Mouse (Mus musculus): ENCODE measurements around the gene Alpk1. TPM values are rescaled to one million over a fixed set of nuclear protein-coding genes. Genes with fewer than 3 reads are reported as not detected.

The Alpk1 gene
- polyA plus RNA-seq, 1 experiment from 2014 or later: 0.61 TPM

DNA sequence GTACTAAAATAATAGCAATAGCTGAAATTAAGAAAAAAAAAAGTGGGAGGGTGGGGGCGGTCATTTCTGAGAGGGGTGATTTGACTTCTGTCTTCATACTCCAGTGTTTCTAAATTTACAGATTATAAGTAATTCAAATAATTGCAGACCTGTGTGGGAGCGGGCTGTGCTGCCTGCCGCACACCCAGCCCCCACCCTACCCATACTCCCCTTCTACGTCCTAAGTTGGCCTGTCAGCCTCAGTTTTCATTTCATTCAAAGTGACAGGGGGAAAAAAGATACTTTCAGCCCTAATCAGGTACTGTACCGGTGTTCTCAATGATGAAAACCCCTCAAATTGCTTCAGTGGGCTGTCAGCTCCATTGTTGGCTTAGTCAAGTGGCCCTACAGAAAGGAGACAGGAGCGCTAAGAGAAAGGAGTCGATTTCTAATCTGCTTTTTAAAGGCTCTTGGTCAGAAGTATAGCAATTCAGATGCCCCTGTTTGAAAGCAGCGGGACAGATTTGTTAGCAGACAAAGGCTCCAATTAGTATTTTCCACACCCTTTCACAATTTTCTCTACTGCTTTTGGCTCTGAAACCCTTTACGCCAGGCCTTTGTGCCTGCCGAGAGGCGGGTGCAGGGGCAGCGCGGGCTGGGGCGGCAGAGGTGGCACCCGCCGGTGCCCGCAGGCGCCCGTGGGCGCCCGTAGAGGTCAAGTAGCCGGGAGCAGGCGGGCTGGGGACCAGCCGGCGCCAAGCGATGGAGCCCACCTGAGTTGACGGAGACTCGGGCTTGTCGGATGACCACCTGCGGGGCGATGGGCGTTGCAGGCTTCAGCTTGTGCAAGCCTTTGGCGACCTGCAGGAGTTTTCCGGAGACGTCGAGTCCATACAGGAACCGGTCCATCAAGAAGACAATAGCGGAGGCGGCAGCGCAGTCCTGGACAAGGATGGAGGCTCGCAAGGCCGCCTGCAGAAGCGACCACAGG, 85.2 kb downstream of the Alpk1 start:
- no peak overlapping the region for H3K27ac ChIP-seq
- no peaks in the 10 kb centered on the region for H3K9me3 ChIP-seq (replicated peaks; ENCODE audit: low read length)
- DNase-seq (ENCODE audit: low spot score) (no peak), ATAC-seq (replicated peaks; ENCODE audit: low FRiP score, low read depth) (no peak)
- TF ChIP-seq CTCF (IDR thresholded peaks at IDR 0.05; ENCODE audit: low read depth): no peak
- H3K36me3 ChIP-seq (ENCODE audit: insufficient read depth, low read length): no peaks in the 10 kb centered on the region
- peak overlapping the region; percentile 26 for H3K4me3 ChIP-seq (replicated peaks; ENCODE audit: low read depth, low read length)
- 0 out of 2 replicates have a peak, but pooled peaks cover 3% of the 10 kb centered on the region for H3K4me1 ChIP-seq (replicated peaks; ENCODE audit: insufficient read depth, low read length)
- H3K27me3 ChIP-seq (ENCODE audit: insufficient read depth, low read length): peaks cover 7% of the 10 kb centered on the region; the same call in 1 of the 2 replicates
- WGBS: 12% methylated on average over 43 of the region's 43 CpGs
- H3K4me2 ChIP-seq (ENCODE audit: low read length): peak overlapping the region; percentile 53
- 0 out of 2 replicates have a peak overlapping the region, but pooled peaks have one; percentile 37 for H3K9ac ChIP-seq (ENCODE audit: low read depth, low read length)

DNA sequence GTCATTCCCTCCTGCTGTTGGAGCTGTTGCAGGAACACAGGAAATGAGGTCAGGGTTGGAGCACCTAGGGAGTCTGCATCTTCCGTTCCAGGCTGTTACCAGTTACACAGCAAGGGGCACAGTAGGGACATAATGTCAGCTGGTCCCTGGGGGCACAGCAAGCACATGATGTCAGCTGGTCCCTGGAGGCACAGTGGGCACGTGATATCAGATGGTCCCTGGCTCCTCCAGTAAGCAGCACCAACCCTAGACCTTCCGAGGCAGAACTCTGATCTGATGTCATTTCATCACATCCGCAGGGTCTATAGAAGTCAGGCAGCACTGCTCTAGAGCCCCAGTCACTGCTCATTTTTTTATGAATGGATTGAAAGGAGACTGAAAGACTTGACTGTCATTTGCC, 89.1 kb downstream of the Alpk1 start:
- Histone ChIP-seq H3K9me3 (replicated peaks; ENCODE audit: low read length) (no peaks in the 10 kb centered on the region), H3K36me3 (ENCODE audit: insufficient read depth, low read length) (no peaks in the 10 kb centered on the region), H3K27me3 (ENCODE audit: insufficient read depth, low read length) (peaks cover 7% of the 10 kb centered on the region; the same call in 1 of the 2 replicates), H3K27ac (no peak overlapping the region), H3K9ac (ENCODE audit: low read depth, low read length) (no peak overlapping the region), H3K4me3 (replicated peaks; ENCODE audit: low read depth, low read length) (no peak overlapping the region), H3K4me2 (ENCODE audit: low read length) (no peak overlapping the region), H3K4me1 (replicated peaks; ENCODE audit: insufficient read depth, low read length) (0 out of 2 replicates have a peak, but pooled peaks cover 3% of the 10 kb centered on the region)
- no peak for TF ChIP-seq CTCF (IDR thresholded peaks at IDR 0.05; ENCODE audit: low read depth)
- ATAC-seq (replicated peaks; ENCODE audit: low FRiP score, low read depth): no peak
- WGBS: 65% methylated on average over 4 of the region's 4 CpGs
- no peak for DNase-seq (ENCODE audit: low spot score)

DNA sequence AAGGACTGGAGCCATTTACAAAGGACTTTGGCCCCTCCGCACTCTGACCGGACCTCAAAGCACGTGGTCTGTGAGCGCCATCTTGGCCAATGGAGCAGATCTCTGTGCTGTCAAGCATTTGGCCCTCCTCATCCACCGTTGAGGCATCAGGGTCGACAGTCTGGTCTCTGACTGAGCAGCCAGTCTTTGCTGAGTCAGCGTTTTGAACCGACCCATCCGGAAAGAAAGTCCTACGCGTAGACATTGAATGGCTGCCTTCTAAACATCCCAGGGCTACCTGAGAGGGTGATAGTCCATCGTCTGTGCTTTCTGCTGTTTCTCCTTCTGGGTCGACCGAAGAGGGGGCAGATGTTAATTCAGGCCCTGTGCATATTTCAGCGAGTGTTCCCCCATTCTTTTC, 100.6 kb downstream of the Alpk1 start:
- ATAC-seq (replicated peaks; ENCODE audit: low FRiP score, low read depth) (no peak), DNase-seq (ENCODE audit: low spot score) (no peak)
- H3K27me3 ChIP-seq (ENCODE audit: insufficient read depth, low read length): no peaks in the 10 kb centered on the region
- 90% methylated on average over 15 of the region's 15 CpGs for WGBS
- H3K4me1 ChIP-seq (replicated peaks; ENCODE audit: insufficient read depth, low read length): no peaks in the 10 kb centered on the region
- H3K9ac ChIP-seq (ENCODE audit: low read depth, low read length): no peak overlapping the region
- H3K36me3 ChIP-seq (ENCODE audit: insufficient read depth, low read length): no peaks in the 10 kb centered on the region
- H3K4me2 ChIP-seq (ENCODE audit: low read length): no peak overlapping the region
- no peak overlapping the region for H3K4me3 ChIP-seq (replicated peaks; ENCODE audit: low read depth, low read length)
- H3K9me3 ChIP-seq (replicated peaks; ENCODE audit: low read length): no peaks in the 10 kb centered on the region
- no peak overlapping the region for H3K27ac ChIP-seq
- no peak for TF ChIP-seq CTCF (IDR thresholded peaks at IDR 0.05; ENCODE audit: low read depth)

DNA sequence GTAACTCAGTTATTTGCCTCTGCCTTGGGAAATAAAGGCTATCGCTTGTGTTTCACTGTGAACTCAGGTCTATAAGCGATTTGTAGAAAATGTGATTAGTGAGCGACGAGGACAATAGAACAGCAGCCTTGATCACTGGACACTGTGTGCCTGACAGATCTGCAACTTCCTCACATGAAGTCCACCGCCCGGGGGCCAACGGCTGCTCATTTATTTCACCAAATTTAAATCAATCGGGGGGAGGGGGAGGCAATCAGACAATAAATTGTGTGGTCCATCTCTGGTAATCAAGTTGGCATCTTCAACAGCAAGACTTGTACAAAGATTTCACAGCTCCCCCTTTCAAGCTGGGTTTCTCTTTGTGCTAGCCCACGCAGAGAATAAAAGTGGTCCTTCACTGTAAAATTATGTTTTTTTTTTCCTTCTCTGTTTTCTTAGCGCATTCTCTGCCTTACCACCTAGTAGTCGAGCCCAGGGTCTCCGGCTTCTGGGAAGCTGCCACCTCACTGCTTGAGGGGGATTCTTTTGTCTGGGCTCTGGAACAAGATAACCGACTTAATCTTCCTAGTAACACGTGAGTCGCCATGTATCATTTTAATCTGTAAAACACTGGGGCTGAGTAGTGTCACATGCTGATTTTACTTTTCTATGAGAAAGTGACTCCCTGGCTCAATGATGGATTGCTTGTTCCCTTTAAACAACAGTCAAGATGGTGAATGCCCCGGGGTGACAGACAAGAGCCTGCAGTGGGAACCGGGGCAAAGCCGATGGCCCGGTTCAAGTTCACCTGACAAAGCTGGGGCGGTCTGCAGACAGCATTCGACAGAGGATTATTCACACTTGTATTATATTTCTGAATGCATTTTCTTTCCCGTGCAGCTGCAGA, 118.4 kb downstream of the Alpk1 start:
- WGBS: 65% methylated on average over 22 of the region's 22 CpGs
- no peak overlapping the region for H3K4me2 ChIP-seq (ENCODE audit: low read length)

DNA sequence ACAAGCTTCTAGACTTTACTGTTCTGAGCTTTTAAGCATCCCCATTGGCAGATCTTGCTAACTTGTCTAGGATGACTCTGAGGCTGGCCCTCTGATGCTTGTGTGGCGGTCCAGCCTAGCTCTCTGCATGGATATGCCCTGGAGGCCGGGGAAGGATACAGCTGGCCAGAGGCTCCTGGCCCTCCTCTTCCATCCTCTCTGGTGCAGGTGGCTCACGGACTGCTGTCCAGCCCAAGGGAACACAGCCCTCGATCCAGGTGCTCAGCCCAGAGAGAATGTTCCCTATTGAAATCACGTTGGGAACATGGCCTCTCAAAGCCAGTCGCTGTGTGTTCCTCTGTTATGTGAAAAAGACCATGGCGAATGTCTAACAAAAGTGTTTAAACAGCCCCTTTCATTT, 119.6 kb downstream of the Alpk1 start:
- TF ChIP-seq CTCF (IDR thresholded peaks at IDR 0.05; ENCODE audit: low read depth): no peak
- Histone ChIP-seq H3K4me2 (ENCODE audit: low read length) (no peak overlapping the region), H3K27me3 (ENCODE audit: insufficient read depth, low read length) (no peaks in the 10 kb centered on the region), H3K4me1 (replicated peaks; ENCODE audit: insufficient read depth, low read length) (no peaks in the 10 kb centered on the region), H3K4me3 (replicated peaks; ENCODE audit: low read depth, low read length) (no peak overlapping the region), H3K9me3 (replicated peaks; ENCODE audit: low read length) (no peaks in the 10 kb centered on the region), H3K27ac (no peak overlapping the region), H3K9ac (ENCODE audit: low read depth, low read length) (no peak overlapping the region), H3K36me3 (ENCODE audit: insufficient read depth, low read length) (no peaks in the 10 kb centered on the region)
- ATAC-seq (replicated peaks; ENCODE audit: low FRiP score, low read depth): no peak
- WGBS: 79% methylated on average over 7 of the region's 7 CpGs
- no peak for DNase-seq (ENCODE audit: low spot score)

More for the DNA sequence above, 118.4 kb downstream of the Alpk1 start:
- no peaks in the 10 kb centered on the region for H3K9me3 ChIP-seq (replicated peaks; ENCODE audit: low read length)
- DNase-seq (ENCODE audit: low spot score) (no peak), ATAC-seq (replicated peaks; ENCODE audit: low FRiP score, low read depth) (no peak)
- H3K36me3 ChIP-seq (ENCODE audit: insufficient read depth, low read length): no peaks in the 10 kb centered on the region
- H3K9ac ChIP-seq (ENCODE audit: low read depth, low read length): no peak overlapping the region
- TF ChIP-seq CTCF (IDR thresholded peaks at IDR 0.05; ENCODE audit: low read depth): no peak
- no peak overlapping the region for H3K4me3 ChIP-seq (replicated peaks; ENCODE audit: low read depth, low read length)
- no peak overlapping the region for H3K27ac ChIP-seq
- H3K4me1 ChIP-seq (replicated peaks; ENCODE audit: insufficient read depth, low read length): no peaks in the 10 kb centered on the region
- H3K27me3 ChIP-seq (ENCODE audit: insufficient read depth, low read length): no peaks in the 10 kb centered on the region

All from kidney, postnatal 0 days (tissue).